Mouse (Mus musculus) intestine, postnatal 0 days (tissue): Measurements from ENCODE around the gene Rpl41. TPM values are rescaled to one million over a fixed set of nuclear protein-coding genes. Genes with fewer than 3 reads are reported as not detected.
A peak's percentile ranks its signal among the peaks of the same experiment; 100 is the strongest.

Experiments
- ATAC-seq: fragments of 200-750 bp; cut with Nextera tagmentation; 2 replicates; pipeline ENCODE4 v1.8.0; 2017; ENCODE audit warnings: mild to moderate bottlenecking, moderate TSS enrichment, moderate library complexity
- H3K27ac ChIP-seq: fragments of 300-500 bp; sonication (generic); 2 replicates; pipeline ENCODE4 v1.5.1; 2014; ENCODE audit warnings: mild to moderate bottlenecking, low read depth, low read length, moderate library complexity
- H3K27me3 ChIP-seq: fragments of 300-500 bp; sonication (generic); replicated peaks from 2 replicates; pipeline ENCODE4 v1.6.1; 2014; ENCODE audit warnings: low read length, mixed read lengths; ENCODE audit not compliant: control insufficient read depth, insufficient read depth
- H3K36me3 ChIP-seq: fragments of 300-500 bp; sonication (generic); 2 replicates; pipeline ENCODE4 v1.6.1; 2014; ENCODE audit warnings: mild to moderate bottlenecking, moderate library complexity; ENCODE audit not compliant: control insufficient read depth, insufficient read depth
- H3K4me1 ChIP-seq: fragments of 300-500 bp; sonication (generic); replicated peaks from 2 replicates; pipeline ENCODE4 v1.6.1; 2014; ENCODE audit warnings: antibody characterized with exemption, low read length, mixed read lengths; ENCODE audit not compliant: control insufficient read depth, insufficient read depth
- H3K4me2 ChIP-seq: fragments of 300-500 bp; sonication (generic); replicated peaks from 2 replicates; pipeline ENCODE4 v1.6.1; 2014; ENCODE audit warnings: low read depth, mild to moderate bottlenecking, moderate library complexity
- H3K4me3 ChIP-seq: fragments of 300-500 bp; sonication (generic); 2 replicates; pipeline ENCODE4 v1.5.1; 2014; ENCODE audit warnings: low read depth, low read length
- H3K9ac ChIP-seq: fragments of 300-500 bp; sonication (generic); 2 replicates; pipeline ENCODE4 v1.6.1; 2014; ENCODE audit warnings: mild to moderate bottlenecking, low read depth, low read length
- H3K9me3 ChIP-seq: fragments of 300-500 bp; sonication (generic); 2 replicates; pipeline ENCODE4 v1.6.1; 2016; ENCODE audit warnings: mixed run types; ENCODE audit not compliant: control insufficient read depth
- CTCF ChIP-seq: sonication (generic); IDR thresholded peaks from 2 replicates; pipeline ENCODE4 v1.5.1; 2016; ENCODE audit warnings: low read depth, mild to moderate bottlenecking, control low read depth, antibody characterized with exemption, moderate library complexity
- WGBS: fragments of 180-500 bp; shearing (Covaris S2); extraction: QIAGEN DNeasy Blood & Tissue Kit; methylation state at CpG from one replicate; pipeline ENCODE4 v1.1.7; 2014; 5-methylcytosine and 5-hydroxymethylcytosine counted together
- polyA plus RNA-seq: library from polyadenylated mRNA; unstranded; fragments of >200 nt; fragmentation: Nextera tagmentation; extraction: Ambion mirVana; gene quantifications from 2 replicates; pipeline ENCODE4 v1.2.1, GENCODE M21; 2015

The Rpl41 gene
- 2,426 and 2,428 TPM in 2 replicates for polyA plus RNA-seq

GRCm38 (mm10) chr10:128548947-128549681 is at the start of gene Rpl41:
Rpl41 (minus strand) TSS chr10:128549305.
- peak within 1 kb of the TSS; percentile 88 for H3K9ac ChIP-seq
- under 1% methylated on average over 31 of the region's 31 CpGs for WGBS
- H3K4me3 ChIP-seq = peak within 1 kb of the TSS; percentile 77
- H3K9me3 ChIP-seq = no peaks in the 10 kb centered on the region
- H3K27ac ChIP-seq = peak within 1 kb of the TSS; percentile 89
- peak; percentile 87 for ATAC-seq
- H3K4me2 ChIP-seq = peak within 1 kb of the TSS; percentile 88
- H3K4me1 ChIP-seq = no peaks in the 10 kb centered on the region
- peaks cover 17% of the 10 kb centered on the region for H3K36me3 ChIP-seq
- no peak for TF ChIP-seq CTCF
- H3K27me3 ChIP-seq = no peaks in the 10 kb centered on the region

GRCm38 (mm10) chr10:128598476-128598875 is 49.4 kb upstream of the Rpl41 start:
- WGBS = 9% methylated on average over 2 of the region's 2 CpGs
- H3K9me3 ChIP-seq = no peaks in the 10 kb centered on the region
- no peak overlapping the region for H3K4me2 ChIP-seq
- no peak for ATAC-seq
- no peak for TF ChIP-seq CTCF
- H3K4me3 ChIP-seq = no peak overlapping the region
- no peaks in the 10 kb centered on the region for H3K36me3 ChIP-seq
- no peak overlapping the region for H3K27ac ChIP-seq
- H3K9ac ChIP-seq = no peak overlapping the region
- no peaks in the 10 kb centered on the region; the same call in 1 of the 2 replicates for H3K4me1 ChIP-seq
- no peaks in the 10 kb centered on the region for H3K27me3 ChIP-seq

DNA sequence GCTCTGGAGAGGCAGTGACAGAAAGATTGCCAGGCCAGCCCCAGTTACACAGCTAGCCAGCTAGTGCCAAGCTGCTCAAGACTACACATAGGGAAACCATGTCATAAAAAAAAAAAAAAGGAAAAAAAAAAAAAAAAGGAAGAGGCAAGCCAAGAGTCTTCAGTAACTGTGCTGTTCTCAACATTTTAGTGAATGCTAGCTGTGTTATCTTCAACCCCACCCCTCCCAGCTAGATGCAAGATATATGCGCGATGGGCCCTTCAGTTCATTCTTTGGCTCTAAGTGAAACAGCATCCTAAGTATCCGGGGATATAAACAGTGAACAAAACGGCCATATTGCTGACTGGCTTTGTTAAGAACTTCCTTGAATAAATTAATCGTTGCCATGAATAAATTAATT is 43.7 kb upstream of the Rpl41 start:
- H3K36me3 ChIP-seq = no peaks in the 10 kb centered on the region
- peaks cover 4% of the 10 kb centered on the region; the same call in 1 of the 2 replicates for H3K27me3 ChIP-seq
- no peaks in the 10 kb centered on the region for H3K9me3 ChIP-seq
- H3K27ac ChIP-seq = no peak overlapping the region
- no peak overlapping the region for H3K9ac ChIP-seq
- no peak for TF ChIP-seq CTCF
- H3K4me1 ChIP-seq = no peaks in the 10 kb centered on the region
- no peak overlapping the region for H3K4me2 ChIP-seq
- no peak for ATAC-seq
- no peak overlapping the region for H3K4me3 ChIP-seq
- 75% methylated on average over 5 of the region's 5 CpGs for WGBS

GRCm38 (mm10) chr10:128591436-128591835 is 42.3 kb upstream of the Rpl41 start:
- H3K36me3 ChIP-seq = no peaks in the 10 kb centered on the region
- no peaks in the 10 kb centered on the region for H3K4me1 ChIP-seq
- H3K4me2 ChIP-seq = no peak overlapping the region
- no peak overlapping the region for H3K9ac ChIP-seq
- TF ChIP-seq CTCF = no peak
- no peak overlapping the region for H3K27ac ChIP-seq
- no peak for ATAC-seq
- no peak overlapping the region for H3K4me3 ChIP-seq
- 72% methylated on average over 6 of the region's 6 CpGs for WGBS
- no peaks in the 10 kb centered on the region for H3K9me3 ChIP-seq
- H3K27me3 ChIP-seq = peaks cover 4% of the 10 kb centered on the region; the same call in 1 of the 2 replicates

DNA sequence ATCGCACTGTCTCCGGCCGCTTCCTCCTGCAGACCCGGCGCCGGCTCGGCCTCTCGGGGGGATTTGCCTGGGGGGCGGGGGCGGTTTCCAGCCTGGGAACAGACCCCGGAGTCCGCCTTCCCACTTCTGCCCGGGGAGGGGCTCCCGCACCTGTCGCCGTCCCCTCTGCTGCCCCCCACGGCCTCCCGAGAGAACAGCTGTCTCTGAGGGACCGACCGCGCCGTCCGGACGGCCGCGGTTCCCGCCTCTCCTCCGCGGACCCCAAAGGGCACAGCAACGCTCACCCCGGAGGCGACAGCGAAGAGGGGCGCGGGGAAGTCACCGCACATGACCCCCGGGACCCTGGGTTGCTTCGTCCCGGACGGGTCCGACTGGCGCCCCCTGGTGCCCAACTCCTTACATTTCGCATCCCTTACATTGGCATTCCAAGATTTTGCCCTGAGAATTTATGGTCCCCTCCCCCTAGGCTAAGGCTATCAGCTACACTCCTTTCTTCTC is 41.1 kb upstream of the Rpl41 start:
- peak overlapping the region; percentile 77 for H3K9ac ChIP-seq
- peak overlapping the region; percentile 62 for H3K4me3 ChIP-seq
- no peak for ATAC-seq
- H3K27me3 ChIP-seq = peaks cover 4% of the 10 kb centered on the region; the same call in 1 of the 2 replicates
- H3K4me1 ChIP-seq = no peaks in the 10 kb centered on the region
- peak; percentile 90 for TF ChIP-seq CTCF
- peak overlapping the region; percentile 98 for H3K27ac ChIP-seq
- no peaks in the 10 kb centered on the region for H3K9me3 ChIP-seq
- H3K4me2 ChIP-seq = peak overlapping the region; percentile 95
- WGBS = under 1% methylated on average over 33 of the region's 43 CpGs
- peaks cover 5% of the 10 kb centered on the region; the same call in 1 of the 2 replicates for H3K36me3 ChIP-seq

DNA sequence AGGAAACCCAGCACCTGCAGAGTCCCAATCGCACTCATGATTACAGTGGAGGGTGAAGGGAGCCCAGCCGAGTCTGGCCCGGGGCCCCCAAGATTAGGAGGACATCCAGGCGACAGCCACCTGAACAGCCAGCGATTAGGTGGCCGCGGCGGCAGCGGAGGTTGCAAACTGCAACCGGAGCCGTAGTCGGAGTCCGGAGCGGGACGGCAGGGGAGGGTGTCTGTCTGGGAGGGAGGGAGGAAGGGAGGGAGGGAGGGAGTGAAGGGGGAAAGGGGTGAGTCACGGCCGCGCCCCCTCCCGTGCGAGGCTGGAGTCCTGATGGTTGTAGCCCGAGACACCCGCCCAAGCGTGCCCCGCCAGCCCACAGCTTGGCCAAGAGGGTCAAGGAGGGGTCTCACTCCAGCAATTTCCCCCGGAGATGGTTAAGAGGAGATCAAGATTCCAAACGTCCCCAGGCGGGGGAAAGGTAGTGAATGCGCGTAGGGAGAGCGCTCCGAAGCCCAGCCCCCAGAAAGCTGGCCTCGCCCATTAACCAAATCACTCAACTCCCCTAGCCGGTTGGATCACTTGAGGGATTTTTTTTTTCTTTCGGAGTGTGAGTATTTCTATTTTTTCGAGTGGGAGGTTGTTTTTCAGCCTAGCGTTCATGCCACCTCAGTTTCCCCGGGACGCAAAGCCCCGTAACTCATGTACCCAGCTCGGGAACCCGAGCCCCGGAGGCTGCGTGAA is 40.5 kb upstream of the Rpl41 start, which contains the start of gene Erbb3:
Gene Erbb3 (minus strand): TSS at position 189 of the 729 bp plus-strand sequence.
- peak within 1 kb of the TSS; percentile 95 for H3K4me2 ChIP-seq
- peak within 1 kb of the TSS; percentile 62 for H3K4me3 ChIP-seq
- H3K27ac ChIP-seq = peak within 1 kb of the TSS; percentile 98
- no peaks in the 10 kb centered on the region for H3K4me1 ChIP-seq
- peak; percentile 62 for ATAC-seq
- H3K9ac ChIP-seq = peak within 1 kb of the TSS; percentile 77
- no peak for TF ChIP-seq CTCF
- no peaks in the 10 kb centered on the region for H3K9me3 ChIP-seq
- peaks cover 5% of the 10 kb centered on the region; the same call in 1 of the 2 replicates for H3K36me3 ChIP-seq
- WGBS = under 1% methylated on average over 43 of the region's 43 CpGs
- H3K27me3 ChIP-seq = peaks cover 4% of the 10 kb centered on the region; the same call in 1 of the 2 replicates
